Mouse (Mus musculus) stomach, postnatal 0 days (tissue): ENCODE results near the gene Pkdrej.

Source experiments
- CTCF ChIP-seq: IDR thresholded peaks from 2 replicates; pipeline ENCODE4 v1.5.1; 2016; ENCODE audit warnings: antibody characterized with exemption, low read depth, mild to moderate bottlenecking, moderate library complexity
- EP300 ChIP-seq: optimal IDR thresholded peaks from 2 replicates; pipeline ENCODE3; 2016; ENCODE audit warnings: antibody characterized with exemption

DNA sequence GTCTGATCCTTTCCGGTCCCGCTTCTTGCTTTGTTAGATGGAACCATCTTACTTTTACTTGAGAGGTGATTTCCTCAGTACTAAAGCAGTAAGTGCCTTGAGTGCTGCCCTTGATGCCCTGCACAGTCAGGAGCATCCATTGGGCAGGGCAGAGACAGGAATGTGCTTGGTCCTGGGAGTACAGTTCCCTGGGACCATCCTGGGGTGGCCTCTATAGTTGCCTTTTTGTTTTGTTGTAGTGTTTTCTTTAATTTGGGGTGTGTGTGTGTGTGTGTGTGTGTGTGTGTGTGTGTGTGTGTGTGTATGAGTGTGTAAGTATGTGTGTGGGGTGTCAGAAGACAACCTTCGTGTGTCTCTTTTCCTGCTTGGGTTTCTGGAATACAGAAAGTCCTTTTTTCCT is 37.2 kb downstream of the Pkdrej start:
- TF ChIP-seq EP300 (no peak), CTCF (no peak)
